Mouse (Mus musculus) midbrain, embryonic 15.5 days (tissue): ENCODE data around the gene Cnbp. TPM values are rescaled to one million over a fixed set of nuclear protein-coding genes. Genes with fewer than 3 reads are reported as not detected.
A peak's percentile ranks its signal among the peaks of the same experiment; 100 is the strongest.

Source experiments
- ATAC-seq: fragments of 200-750 bp; cut with Nextera tagmentation; replicated peaks from 2 replicates; pipeline ENCODE4 v1.8.0; 2017; ENCODE audit warnings: moderate TSS enrichment
- H3K27ac ChIP-seq: fragments of 300-500 bp; sonication (generic); 2 replicates; pipeline ENCODE4 v1.5.1; 2015; ENCODE audit warnings: mild to moderate bottlenecking, inconsistent platforms
- H3K27me3 ChIP-seq: fragments of 300-500 bp; sonication (generic); replicated peaks from 2 replicates; pipeline ENCODE4 v1.6.1; 2015; ENCODE audit warnings: inconsistent platforms
- H3K36me3 ChIP-seq: fragments of 300-500 bp; sonication (generic); replicated peaks from 2 replicates; pipeline ENCODE4 v1.6.1; 2015; ENCODE audit warnings: inconsistent platforms
- H3K4me1 ChIP-seq: fragments of 300-500 bp; sonication (generic); 2 replicates; pipeline ENCODE4 v1.6.1; 2015; ENCODE audit warnings: inconsistent platforms
- H3K4me2 ChIP-seq: fragments of 300-500 bp; sonication (generic); 2 replicates; pipeline ENCODE4 v1.6.1; 2015; ENCODE audit warnings: inconsistent platforms, mild to moderate bottlenecking, moderate library complexity
- H3K4me3 ChIP-seq: fragments of 300-500 bp; sonication (generic); 2 replicates; pipeline ENCODE4 v1.5.1; 2015; ENCODE audit warnings: mild to moderate bottlenecking, inconsistent platforms
- H3K9ac ChIP-seq: fragments of 300-500 bp; sonication (generic); 2 replicates; pipeline ENCODE4 v1.6.1; 2015; ENCODE audit warnings: mild to moderate bottlenecking, inconsistent platforms
- H3K9me3 ChIP-seq: fragments of 300-500 bp; sonication (generic); 2 replicates; pipeline ENCODE4 v1.6.1; 2016; ENCODE audit warnings: inconsistent platforms
- WGBS: fragments of 180-500 bp; shearing (Covaris S2); methylation state at CpG from one replicate; pipeline ENCODE4 v1.1.7; 2015; ENCODE audit warnings: mixed read lengths; 5-methylcytosine and 5-hydroxymethylcytosine counted together
- polyA plus RNA-seq: library from polyadenylated mRNA; unstranded; fragments of >200 nt; fragmentation: Nextera tagmentation; extraction: Ambion mirVana; gene quantifications from 2 replicates; pipeline ENCODE4 v1.2.1, GENCODE M21; 2015

Cnbp gene
- polyA plus RNA-seq, 1 experiment from 2014 or later = 467 TPM

- no peak for ATAC-seq
- Histone ChIP-seq H3K9ac (no peak overlapping the region), H3K27ac (no peak overlapping the region), H3K4me3 (peak overlapping the region; percentile 82), H3K36me3 (peaks cover 2% of the 10 kb centered on the region; the same call in 1 of the 2 replicates), H3K27me3 (no peaks in the 10 kb centered on the region), H3K9me3 (no peaks in the 10 kb centered on the region), H3K4me1 (peaks cover 21% of the 10 kb centered on the region), H3K4me2 (peak overlapping the region; percentile 91)
- WGBS = 35% methylated on average over 6 of the region's 6 CpGs
These were observed 40.6 kb downstream of the Cnbp start for GRCm38 (mm10) chr6:87810311-87810710.

- H3K36me3 ChIP-seq = no peaks in the 10 kb centered on the region
These were observed 41.2 kb downstream of the Cnbp start for GRCm38 (mm10) chr6:87809651-87810161.

GRCm38 (mm10) chr6:87809144-87809543 is 41.8 kb downstream of the Cnbp start:
- Histone ChIP-seq H3K4me1 (peaks cover 21% of the 10 kb centered on the region), H3K9ac (no peak overlapping the region), H3K4me2 (no peak overlapping the region), H3K4me3 (no peak overlapping the region), H3K27me3 (no peaks in the 10 kb centered on the region), H3K36me3 (no peaks in the 10 kb centered on the region), H3K9me3 (no peaks in the 10 kb centered on the region), H3K27ac (no peak overlapping the region)
- no peak for ATAC-seq
- WGBS = 90% methylated on average over 2 of the region's 2 CpGs

More at GRCm38 (mm10) chr6:87809651-87810161, 41.2 kb downstream of the Cnbp start:
- H3K27ac ChIP-seq = no peak overlapping the region
- no peaks in the 10 kb centered on the region for H3K27me3 ChIP-seq
- 91% methylated on average over 6 of the region's 6 CpGs for WGBS
- no peak overlapping the region for H3K9ac ChIP-seq
- H3K4me2 ChIP-seq = no peak overlapping the region
- H3K4me1 ChIP-seq = peaks cover 21% of the 10 kb centered on the region
- no peak overlapping the region for H3K4me3 ChIP-seq
- ATAC-seq = no peak
- H3K9me3 ChIP-seq = no peaks in the 10 kb centered on the region

- 80% methylated on average over 3 of the region's 3 CpGs for WGBS
- Histone ChIP-seq H3K9ac (no peak overlapping the region), H3K4me3 (no peak overlapping the region), H3K27ac (no peak overlapping the region), H3K27me3 (no peaks in the 10 kb centered on the region), H3K4me1 (peaks cover 21% of the 10 kb centered on the region), H3K4me2 (no peak overlapping the region), H3K36me3 (no peaks in the 10 kb centered on the region), H3K9me3 (no peaks in the 10 kb centered on the region)
- ATAC-seq = no peak
These were observed 42.4 kb downstream of the Cnbp start for GRCm38 (mm10) chr6:87808521-87808920.

GRCm38 (mm10) chr6:87807735-87808440 is 43.0 kb downstream of the Cnbp start:
- no peak overlapping the region for H3K27ac ChIP-seq
- no peak overlapping the region for H3K9ac ChIP-seq
- no peaks in the 10 kb centered on the region for H3K9me3 ChIP-seq
- ATAC-seq = no peak
- H3K4me2 ChIP-seq = no peak overlapping the region
- H3K4me1 ChIP-seq = peaks cover 21% of the 10 kb centered on the region
- no peak overlapping the region for H3K4me3 ChIP-seq
- H3K36me3 ChIP-seq = no peaks in the 10 kb centered on the region
- H3K27me3 ChIP-seq = no peaks in the 10 kb centered on the region
- WGBS = 87% methylated on average over 4 of the region's 4 CpGs

- no peaks in the 10 kb centered on the region for H3K9me3 ChIP-seq
- H3K27me3 ChIP-seq = no peaks in the 10 kb centered on the region
- no peak overlapping the region for H3K4me2 ChIP-seq
- ATAC-seq = no peak
- H3K9ac ChIP-seq = no peak overlapping the region
- WGBS = 64% methylated on average over 2 of the region's 2 CpGs
- H3K27ac ChIP-seq = no peak overlapping the region
- no peaks in the 10 kb centered on the region for H3K36me3 ChIP-seq
- H3K4me3 ChIP-seq = no peak overlapping the region
- H3K4me1 ChIP-seq = peaks cover 15% of the 10 kb centered on the region
These were observed 44.0 kb downstream of the Cnbp start for GRCm38 (mm10) chr6:87806857-87807256.

GRCm38 (mm10) chr6:87806028-87806427 is 44.9 kb downstream of the Cnbp start:
- Histone ChIP-seq H3K4me1 (peaks cover 12% of the 10 kb centered on the region), H3K36me3 (no peaks in the 10 kb centered on the region), H3K27me3 (no peaks in the 10 kb centered on the region), H3K4me3 (no peak overlapping the region), H3K4me2 (no peak overlapping the region), H3K9me3 (no peaks in the 10 kb centered on the region), H3K9ac (no peak overlapping the region), H3K27ac (no peak overlapping the region)
- 78% methylated on average over 2 of the region's 2 CpGs for WGBS
- ATAC-seq = no peak

- H3K27me3 ChIP-seq = no peaks in the 10 kb centered on the region
- 95% methylated on average over 7 of the region's 7 CpGs for WGBS
- H3K4me1 ChIP-seq = peaks cover 7% of the 10 kb centered on the region
- no peak overlapping the region for H3K4me2 ChIP-seq
- no peak for ATAC-seq
- H3K9me3 ChIP-seq = no peaks in the 10 kb centered on the region
- H3K9ac ChIP-seq = no peak overlapping the region
- no peak overlapping the region for H3K27ac ChIP-seq
- H3K4me3 ChIP-seq = no peak overlapping the region
- H3K36me3 ChIP-seq = no peaks in the 10 kb centered on the region
These were observed 45.5 kb downstream of the Cnbp start for GRCm38 (mm10) chr6:87805448-87805847.

GRCm38 (mm10) chr6:87804886-87805285 is 46.0 kb downstream of the Cnbp start:
- 76% methylated on average over 7 of the region's 7 CpGs for WGBS
- Histone ChIP-seq H3K4me1 (0 out of 2 replicates have a peak, but pooled peaks cover 2% of the 10 kb centered on the region), H3K9ac (no peak overlapping the region), H3K36me3 (no peaks in the 10 kb centered on the region), H3K27ac (no peak overlapping the region), H3K4me2 (no peak overlapping the region), H3K4me3 (no peak overlapping the region), H3K9me3 (no peaks in the 10 kb centered on the region), H3K27me3 (no peaks in the 10 kb centered on the region)
- no peak for ATAC-seq

GRCm38 (mm10) chr6:87804036-87804435 is 46.9 kb downstream of the Cnbp start:
- 97% methylated on average over 1 of the region's 1 CpGs for WGBS
- Histone ChIP-seq H3K9me3 (no peaks in the 10 kb centered on the region), H3K27ac (no peak overlapping the region), H3K27me3 (no peaks in the 10 kb centered on the region), H3K4me2 (no peak overlapping the region), H3K9ac (no peak overlapping the region), H3K36me3 (no peaks in the 10 kb centered on the region), H3K4me1 (no peaks in the 10 kb centered on the region), H3K4me3 (no peak overlapping the region)
- ATAC-seq = no peak

GRCm38 (mm10) chr6:87802462-87802861 is 48.4 kb downstream of the Cnbp start:
- no peak overlapping the region for H3K27ac ChIP-seq
- no peak overlapping the region for H3K9ac ChIP-seq
- H3K4me2 ChIP-seq = no peak overlapping the region
- H3K4me1 ChIP-seq = no peaks in the 10 kb centered on the region
- H3K4me3 ChIP-seq = no peak overlapping the region
- H3K36me3 ChIP-seq = no peaks in the 10 kb centered on the region
- no peaks in the 10 kb centered on the region for H3K27me3 ChIP-seq
- no peaks in the 10 kb centered on the region for H3K9me3 ChIP-seq
- ATAC-seq = no peak
- WGBS = 94% methylated on average over 7 of the region's 7 CpGs

GRCm38 (mm10) chr6:87799576-87799975 is 51.3 kb downstream of the Cnbp start:
- H3K36me3 ChIP-seq = no peaks in the 10 kb centered on the region
- H3K27me3 ChIP-seq = no peaks in the 10 kb centered on the region
- no peak overlapping the region for H3K4me2 ChIP-seq
- H3K9me3 ChIP-seq = no peaks in the 10 kb centered on the region
- H3K4me3 ChIP-seq = no peak overlapping the region
- no peak overlapping the region for H3K27ac ChIP-seq
- no peaks in the 10 kb centered on the region for H3K4me1 ChIP-seq
- no peak for ATAC-seq
- H3K9ac ChIP-seq = no peak overlapping the region
- 94% methylated on average over 6 of the region's 6 CpGs for WGBS

GRCm38 (mm10) chr6:87797321-87797720 is 53.6 kb downstream of the Cnbp start:
- no peak overlapping the region for H3K4me3 ChIP-seq
- ATAC-seq = no peak
- H3K4me2 ChIP-seq = no peak overlapping the region
- no peak overlapping the region for H3K9ac ChIP-seq
- H3K36me3 ChIP-seq = peaks cover 3% of the 10 kb centered on the region; the same call in 1 of the 2 replicates
- H3K27ac ChIP-seq = no peak overlapping the region
- no peaks in the 10 kb centered on the region for H3K27me3 ChIP-seq
- WGBS = 70% methylated on average over 2 of the region's 2 CpGs
- H3K4me1 ChIP-seq = no peaks in the 10 kb centered on the region
- H3K9me3 ChIP-seq = no peaks in the 10 kb centered on the region
